Mouse (Mus musculus): Measurements from ENCODE around the gene Sept10. TPM values are rescaled to one million over a fixed set of nuclear protein-coding genes. Genes with fewer than 3 reads are reported as not detected.

The Sept10 gene
- total RNA-seq (2023; ENCODE audit: inconsistent age): 1.3 to 3.0 TPM (median 2.5 TPM) in 4 replicates

GRCm38 (mm10) chr10:59221473-59222270, at the start of gene Sept10, which contains the start of gene Sowahc:
TSS of gene Sept10 (minus strand) at chr10:59221847.
TSS of gene Sowahc (plus strand) at chr10:59221953.

Other genes with a start within 250 kb of the Sept10 start
- gene Sowahc, start 106 bp upstream of the Sept10 start, total RNA-seq (2023; ENCODE audit: inconsistent age): 2.8 to 4.6 TPM (median 3.1 TPM) in 4 replicates
- 7.6 to 10.6 TPM (median 8.5 TPM) in 4 replicates for gene P4ha1, start 101.4 kb upstream of the Sept10 start, total RNA-seq (2023; ENCODE audit: inconsistent age)
- 14.9 to 20.5 TPM (median 20.2 TPM) in 3 of 4 replicates, not detected in the other for gene Gm10273, start 173.8 kb upstream of the Sept10 start, total RNA-seq (2023; ENCODE audit: inconsistent age)
- not detected in 4 replicates for gene Pla2g12b, start 181.8 kb upstream of the Sept10 start, total RNA-seq (2023; ENCODE audit: inconsistent age)
- gene Oit3, start 219.9 kb upstream of the Sept10 start, total RNA-seq (2023; ENCODE audit: inconsistent age): not detected in 4 replicates